ENCODE assay signal across 8 mouse cellular contexts in the genomic region with DNA sequence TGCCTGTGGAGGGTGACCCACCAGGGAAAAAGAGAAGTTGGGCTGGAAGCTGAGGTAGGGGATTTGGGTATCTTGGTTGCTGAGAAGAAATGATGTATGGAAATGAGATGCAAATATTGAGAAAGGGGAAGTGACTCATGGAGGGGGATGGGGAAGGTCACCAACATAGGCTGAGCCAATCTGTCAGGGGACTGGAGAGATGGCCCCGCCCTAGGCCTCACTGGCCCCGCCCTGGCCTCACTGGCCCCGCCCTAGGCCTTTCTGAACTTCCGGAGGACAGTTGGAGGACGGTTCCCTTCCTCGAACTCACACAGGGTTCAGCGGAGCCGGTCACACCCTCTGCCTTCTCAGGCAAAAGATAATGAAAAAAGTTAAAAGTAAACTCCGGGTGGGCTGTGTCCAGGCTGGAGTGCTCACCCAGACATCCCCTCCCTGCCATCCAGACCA. TPM values are rescaled to one million over a fixed set of nuclear protein-coding genes. Genes with fewer than 3 reads are reported as not detected.
DNase-seq lines count a peak whose midpoint lies in the region.

No protein-coding gene starts in this region.

- peak; percentile 78 for DNase-seq in adrenal gland, postnatal 14 days
- no peak for DNase-seq in adrenal gland, adult 18-20 months (ENCODE audit: low spot score in 2 of 2)
- DNase-seq in thymus, postnatal 0 days (ENCODE audit: low spot score), result peak; percentile 55
- DNase-seq in thymus, adult 18-20 months, result no peak
- DNase-seq in heart, postnatal 4 days, result peak; percentile 54
- DNase-seq in lung, postnatal 36 days, result peak; percentile 86
- DNase-seq in thymus, postnatal 4 days, result peak; percentile 65
- DNase-seq in frontal cortex, postnatal 25 days (ENCODE audit: low spot score in 2 of 2), result no peak

RNA-seq across cellular contexts. Expression of a gene that starts 3.0 kb away (rescaled TPM):
- 1.6 and 2.0 TPM in 2 replicates for total RNA-seq in adrenal gland, postnatal 14 days (2021)
- 1 to 10 TPM; 1.4 to 3.0 TPM for total RNA-seq in adrenal gland, adult 18-20 months (2021)
- polyA plus RNA-seq in thymus, postnatal 0 days (2015; fragmentation: Nextera tagmentation; extraction: Ambion mirVana), result 4.7 and 5.8 TPM in 2 replicates
- 1 to 10 TPM; 1.1 to 1.5 TPM for total RNA-seq in heart, postnatal 4 days (2021)

RNA-seq across cellular contexts. Expression of a gene that starts 10.2 kb away (rescaled TPM):
- 84.4 and 102 TPM in 2 replicates for total RNA-seq in adrenal gland, postnatal 14 days (2021)
- total RNA-seq in adrenal gland, adult 18-20 months (2021), result 10 to 100 TPM; 78.5 to 86.9 TPM
- polyA plus RNA-seq in thymus, postnatal 0 days (2015; fragmentation: Nextera tagmentation; extraction: Ambion mirVana), result 135 and 142 TPM in 2 replicates
- total RNA-seq in heart, postnatal 4 days (2021), result 10 to 100 TPM; 73.8 to 78.5 TPM

RNA-seq across cellular contexts. Expression of a gene that starts 13.3 kb away (rescaled TPM):
- total RNA-seq in adrenal gland, postnatal 14 days (2021), result 0.79 and 1.0 TPM in 2 replicates
- 1 to 10 TPM; 2.2 to 6.4 TPM for total RNA-seq in adrenal gland, adult 18-20 months (2021)
- 1.2 and 1.4 TPM in 2 replicates for polyA plus RNA-seq in thymus, postnatal 0 days (2015; fragmentation: Nextera tagmentation; extraction: Ambion mirVana)
- total RNA-seq in heart, postnatal 4 days (2021), result 1 to 10 TPM; 2.7 to 3.5 TPM

RNA-seq across cellular contexts. Expression of a gene that starts 24.7 kb away (rescaled TPM):
- 77.2 and 84.7 TPM in 2 replicates for total RNA-seq in adrenal gland, postnatal 14 days (2021)
- 100 to 1,000 TPM; 115 to 165 TPM for total RNA-seq in adrenal gland, adult 18-20 months (2021)
- polyA plus RNA-seq in thymus, postnatal 0 days (2015; fragmentation: Nextera tagmentation; extraction: Ambion mirVana), result 78.9 and 88.4 TPM in 2 replicates
- 10 to 100 TPM; 38.9 to 41.6 TPM for total RNA-seq in heart, postnatal 4 days (2021)

RNA-seq across cellular contexts. Expression of a gene that starts 41.3 kb away (rescaled TPM):
- 73.1 and 86.5 TPM in 2 replicates for total RNA-seq in adrenal gland, postnatal 14 days (2021)
- 100 to 1,000 TPM; 101 to 153 TPM for total RNA-seq in adrenal gland, adult 18-20 months (2021)
- polyA plus RNA-seq in thymus, postnatal 0 days (2015; fragmentation: Nextera tagmentation; extraction: Ambion mirVana), result 33.2 and 43.0 TPM in 2 replicates
- 10 to 100 TPM; 32.2 to 38.4 TPM for total RNA-seq in heart, postnatal 4 days (2021)

Comparison
In these comparisons a context has a peak if more than half of its experiments do, and no peak if none do; other contexts are left out.
1. DNase-seq: peak in adrenal gland, postnatal 14 days (single experiment), thymus, postnatal 0 days (single experiment), heart, postnatal 4 days (single experiment), lung, postnatal 36 days (single experiment) and thymus, postnatal 4 days (single experiment); none in adrenal gland, adult 18-20 months (0 of 2), thymus, adult 18-20 months (0 of 2) and frontal cortex, postnatal 25 days (0 of 2).